Mouse (Mus musculus) megakaryocyte, embryonic 14.5 days (primary cell): ENCODE measurements at regions not wholly inside any gene's neighbourhood (a gene's known extent, or its start where the extent isn't known, plus 50 kb on each side); places are given as distances from the start of the nearest gene placed in this dataset.

Experiments used
- FLI1 ChIP-seq: IDR thresholded peaks from 2 replicates; pipeline ENCODE4 v1.6.1; 2012; ENCODE audit warnings: low read length, inconsistent platforms, mixed read lengths
- GATA1 ChIP-seq: IDR thresholded peaks from 3 replicates; pipeline ENCODE4 v1.6.1; 2012; ENCODE audit warnings: mixed read lengths, low read length, inconsistent platforms, borderline replicate concordance

GRCm38 (mm10) chr13:43904291-43904690, 119.7 kb downstream of the Cd83 start:
- TF ChIP-seq GATA1 (no peak), FLI1 (no peak)
